Comparison of ENCODE assay signal across 20 mouse cellular contexts in genomic region chr1:159800366-159800765, GRCm38 (mm10).
DNase-seq lines count a peak whose midpoint lies in the region; TF ChIP-seq lines count a peak whose summit lies in the region.
"Had no signal": no experiment of that assay in that cellular context is flagged by ENCODE, and none has a peak within 500 bp of the region (broad histone marks: within the 10 kb centered on the region; RNA-seq: fewer than 3 reads in every experiment).

No protein-coding gene starts in this region.

- intact Hi-C loops in left cerebral cortex, postnatal 4 days (cut with DNase I), result no loop called here
- intact Hi-C loops in left cerebral cortex, postnatal 25 days (cut with DNase I), result no loop called here

- TF ChIP-seq CTCF in layer of hippocampus, adult 2 months (conservative IDR thresholded peaks at IDR 0.05), result no peak

- H3K27ac ChIP-seq in layer of hippocampus, adult 2 months, result peak overlapping the region; percentile 52
- H3K27ac ChIP-seq: embryonic facial prominence, embryonic 13.5 days; embryonic facial prominence, embryonic 15.5 days; forebrain, embryonic 10.5 days; forebrain, embryonic 12.5 days had no signal

- peak; percentile 61 for DNase-seq in heart, adult 11 months
- DNase-seq in heart, postnatal 4 days, result no peak
- DNase-seq in layer of hippocampus, adult 2 months (ENCODE audit: low spot score in 2 of 2), result no peak
- DNase-seq in layer of hippocampus, postnatal 10 days (ENCODE audit: low spot score in 2 of 2), result no peak
- peak; percentile 3 for DNase-seq in left cerebral cortex, postnatal 4 days
- DNase-seq in left cerebral cortex, postnatal 25 days (ENCODE audit: low spot score in 2 of 2), result no peak
- DNase-seq: adrenal gland, adult 2 months; adrenal gland, postnatal 10 days; adrenal gland, postnatal 25 days; cerebellum, adult 11-12 months; cerebellum, adult 2 months; cerebellum, adult 9-10 months; cerebellum, postnatal 14 days; cerebellum, postnatal 36 days; embryo, embryonic 11 days had no signal

- no peak overlapping the region for H3K4me3 ChIP-seq in layer of hippocampus, adult 2 months
- H3K4me3 ChIP-seq: embryonic facial prominence, embryonic 13.5 days; embryonic facial prominence, embryonic 15.5 days; erythroblast, embryonic 14.5 days; forebrain, embryonic 10.5 days; forebrain, embryonic 12.5 days had no signal

Comparison
In these comparisons a context has a peak if more than half of its experiments do, and no peak if none do; other contexts are left out.
1. DNase-seq: peak in heart, adult 11 months (single experiment) and left cerebral cortex, postnatal 4 days (single experiment); none in heart, postnatal 4 days (single experiment), layer of hippocampus, adult 2 months (0 of 2), layer of hippocampus, postnatal 10 days (0 of 2) and left cerebral cortex, postnatal 25 days (0 of 2).